Mouse (Mus musculus): ENCODE results near the gene Zfp827.

Zfp827 gene

DNA sequence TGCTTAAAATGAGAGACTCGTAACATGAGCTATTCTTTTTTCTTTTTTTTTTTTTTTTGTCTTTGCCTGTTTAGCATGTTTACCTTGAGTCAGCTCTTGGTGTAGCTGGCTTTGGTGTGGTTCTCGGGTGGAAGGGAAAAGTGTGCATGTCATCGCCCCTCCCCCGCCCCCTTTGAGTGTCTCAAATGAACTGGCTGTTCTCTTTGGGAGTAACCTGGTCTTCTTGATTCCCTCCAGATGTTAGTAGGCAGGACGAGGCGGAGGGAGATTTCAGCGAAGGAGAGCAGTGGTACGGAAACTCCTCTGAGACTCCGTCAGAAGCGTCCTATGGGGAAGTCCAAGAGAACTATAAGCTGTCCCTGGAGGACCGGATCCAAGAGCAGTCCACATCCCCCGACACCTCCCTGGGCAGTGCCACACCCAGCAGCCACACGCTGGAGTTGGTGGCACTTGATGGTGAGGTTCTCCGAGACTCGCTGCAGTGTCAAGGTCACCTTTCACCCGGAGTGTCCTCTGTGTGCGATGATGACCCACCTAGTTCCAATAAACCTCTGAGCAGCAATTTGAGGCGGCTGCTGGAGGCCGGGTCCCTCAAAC, 31.9 kb downstream of the Zfp827 start:
- no peak for DNase-seq (ENCODE audit: low read depth, low spot score)

DNA sequence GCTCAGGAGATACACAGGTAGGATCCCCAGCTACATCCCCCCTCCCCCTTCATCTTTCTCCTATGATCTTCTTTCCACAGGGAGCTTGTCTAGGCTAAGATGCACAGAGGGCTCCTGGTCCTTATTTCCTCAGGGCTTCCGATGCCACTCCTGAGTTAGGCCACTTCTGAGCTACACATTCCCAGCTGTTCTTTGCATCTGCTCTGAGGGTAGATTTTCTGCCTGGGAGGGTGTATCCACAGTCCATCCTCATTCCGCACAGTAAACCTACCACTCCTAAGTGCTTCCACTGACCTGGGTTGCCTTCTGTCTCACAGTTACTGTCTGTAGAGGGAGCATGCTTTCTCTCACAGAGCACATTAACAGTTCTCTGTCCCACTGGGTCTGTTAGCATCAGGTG, 37.7 kb downstream of the Zfp827 start:
- no peak for DNase-seq (ENCODE audit: low read depth, low spot score)

DNA sequence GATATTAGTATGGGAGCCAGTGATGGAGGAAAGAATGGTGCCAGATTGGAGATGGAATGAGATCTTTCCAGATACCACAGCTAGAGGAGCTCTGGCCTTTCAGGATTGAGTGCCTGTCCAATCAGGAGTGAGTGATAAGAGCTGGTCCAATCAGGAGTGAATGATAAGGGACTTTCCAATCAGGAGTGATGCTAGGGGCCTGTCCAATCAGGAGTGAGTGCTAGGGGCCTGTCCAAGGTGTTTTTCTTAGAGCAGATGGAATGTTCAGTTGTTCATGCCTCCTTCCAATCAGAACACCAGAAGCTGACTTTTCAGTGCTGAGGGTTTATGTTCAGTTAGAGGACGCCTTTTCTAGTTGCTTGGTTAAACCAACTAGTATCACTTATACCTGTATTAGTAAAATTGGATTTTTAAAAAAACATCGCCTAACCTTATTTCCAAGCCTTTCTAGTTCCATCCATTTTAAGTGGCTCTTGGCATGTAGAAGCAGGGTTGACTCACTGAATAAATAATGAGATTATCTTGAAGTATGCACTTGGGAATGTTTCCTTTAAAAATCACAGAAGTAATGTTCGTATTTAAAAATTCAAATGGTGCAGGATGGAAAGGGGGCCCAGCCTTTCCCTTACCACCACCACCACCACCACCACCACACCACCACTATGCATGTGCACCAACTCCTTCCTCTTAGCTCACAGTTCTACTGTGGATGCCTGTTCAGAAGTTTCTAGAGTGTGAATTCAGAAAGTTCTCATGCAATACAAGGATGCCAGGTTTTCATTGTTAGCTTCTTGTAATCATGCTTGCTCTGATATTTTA, 39.8 kb downstream of the Zfp827 start:
- no peak for DNase-seq (ENCODE audit: low read depth, low spot score)

DNA sequence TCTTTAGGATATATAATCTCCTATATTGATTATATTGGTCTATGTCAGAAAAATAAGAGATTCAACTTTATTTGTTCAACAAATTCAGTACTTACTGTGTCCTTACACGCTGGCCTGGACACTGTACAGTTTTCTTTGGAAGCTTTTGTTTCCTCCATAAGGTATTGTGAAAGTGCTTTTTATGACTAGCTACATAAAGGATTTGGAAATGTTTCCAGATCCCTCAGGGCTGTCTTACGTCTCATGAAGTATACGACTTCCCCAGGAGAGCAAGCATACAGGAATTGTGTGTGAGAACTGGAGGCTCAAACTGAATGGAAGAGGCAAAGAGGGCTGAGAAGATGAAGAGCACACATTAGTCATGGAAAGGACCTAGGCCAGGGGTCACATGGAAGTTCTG, 45.1 kb downstream of the Zfp827 start:
- DNase-seq (ENCODE audit: low read depth, low spot score), result no peak

DNA sequence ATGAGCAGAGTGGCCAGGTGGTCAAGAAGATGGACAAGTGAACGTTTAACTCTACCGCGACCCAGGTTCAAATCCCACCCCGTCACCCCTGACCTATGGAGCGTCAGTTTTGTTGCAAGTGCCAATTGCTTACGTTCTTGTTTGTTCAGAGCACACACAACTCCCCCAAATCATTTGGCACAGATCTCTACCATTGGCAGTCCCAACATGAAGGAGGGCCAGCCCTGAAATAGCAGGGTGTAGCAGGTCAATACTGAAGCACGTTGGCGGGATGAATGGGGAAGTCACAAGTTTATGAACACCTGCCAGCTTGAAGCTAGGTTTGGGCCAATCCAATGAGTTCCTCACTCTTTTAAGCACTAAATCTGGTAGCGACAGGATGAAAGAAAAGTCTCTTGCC, 46.7 kb downstream of the Zfp827 start:
- DNase-seq (ENCODE audit: low read depth, low spot score), result no peak

DNA sequence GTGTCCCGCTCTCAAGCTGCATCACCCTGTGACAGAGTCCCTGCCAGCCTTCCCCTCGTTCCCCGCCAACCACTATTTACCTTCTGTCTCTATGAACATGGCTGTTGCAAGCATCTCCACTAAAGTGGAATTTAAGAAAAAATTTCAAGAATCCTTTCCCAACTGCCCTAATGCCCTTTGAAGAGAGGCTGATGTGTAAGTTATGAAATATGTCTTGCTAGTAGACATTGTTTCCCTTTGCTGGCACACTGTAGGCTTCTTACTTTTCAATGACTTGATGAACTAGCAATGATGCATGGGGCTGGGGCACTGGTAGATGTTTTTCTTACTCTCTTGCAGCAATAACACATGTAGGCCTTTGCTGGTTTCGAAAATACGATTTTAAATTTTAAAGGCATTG, 49.0 kb downstream of the Zfp827 start:
- DNase-seq (ENCODE audit: low read depth, low spot score), result no peak

DNA sequence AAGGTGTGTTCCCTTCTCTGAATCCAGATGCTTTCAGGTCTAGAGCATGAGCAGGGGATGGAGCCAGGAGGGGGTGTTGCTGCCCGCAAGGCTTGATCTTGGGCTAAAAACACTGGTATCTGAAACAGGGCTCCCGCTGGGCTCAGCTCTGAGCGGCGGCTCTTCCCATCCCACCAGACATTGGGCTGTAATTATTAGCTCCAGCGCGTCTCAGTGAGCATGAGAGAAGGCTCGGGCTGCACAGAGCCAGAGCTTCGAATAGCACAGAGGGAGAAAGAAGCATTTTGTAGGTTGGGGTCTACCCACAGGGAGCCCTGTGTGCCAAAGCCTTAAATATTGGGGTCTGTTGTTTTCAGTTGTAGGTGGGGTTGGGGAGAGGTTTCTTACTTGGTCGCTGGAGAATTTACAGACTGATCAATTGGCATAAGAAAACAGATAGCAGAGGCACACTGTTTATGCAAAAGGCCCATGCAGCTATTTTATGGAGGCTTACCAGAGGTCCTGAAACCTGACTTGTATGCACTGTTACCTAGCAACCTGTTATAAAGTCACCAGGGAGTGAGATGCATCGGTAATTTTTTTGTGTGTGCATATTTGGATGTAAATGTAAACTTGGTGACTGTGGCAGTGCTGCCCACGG, 50.4 kb downstream of the Zfp827 start:
- no peak for DNase-seq (ENCODE audit: low read depth, low spot score)

DNA sequence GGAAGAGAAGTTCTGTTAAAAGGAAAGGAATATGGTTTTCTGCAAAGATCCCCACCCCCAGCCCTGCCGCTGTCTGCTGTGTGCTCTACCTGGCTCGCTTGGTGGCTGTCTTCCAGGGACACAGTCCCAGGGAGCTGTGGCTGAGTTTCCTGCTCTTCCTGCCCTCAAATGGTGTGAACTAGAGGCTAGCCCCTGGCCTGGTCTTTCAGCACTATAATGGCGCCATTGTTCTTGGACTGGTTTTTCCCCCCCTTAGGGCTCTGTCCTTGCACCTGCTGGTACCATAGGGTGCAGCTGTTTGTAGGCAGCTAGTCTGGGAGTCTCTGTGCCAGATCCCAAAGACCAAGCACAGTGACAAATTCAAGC, 50.9 kb downstream of the Zfp827 start:
- DNase-seq (ENCODE audit: low read depth, low spot score), result no peak

DNA sequence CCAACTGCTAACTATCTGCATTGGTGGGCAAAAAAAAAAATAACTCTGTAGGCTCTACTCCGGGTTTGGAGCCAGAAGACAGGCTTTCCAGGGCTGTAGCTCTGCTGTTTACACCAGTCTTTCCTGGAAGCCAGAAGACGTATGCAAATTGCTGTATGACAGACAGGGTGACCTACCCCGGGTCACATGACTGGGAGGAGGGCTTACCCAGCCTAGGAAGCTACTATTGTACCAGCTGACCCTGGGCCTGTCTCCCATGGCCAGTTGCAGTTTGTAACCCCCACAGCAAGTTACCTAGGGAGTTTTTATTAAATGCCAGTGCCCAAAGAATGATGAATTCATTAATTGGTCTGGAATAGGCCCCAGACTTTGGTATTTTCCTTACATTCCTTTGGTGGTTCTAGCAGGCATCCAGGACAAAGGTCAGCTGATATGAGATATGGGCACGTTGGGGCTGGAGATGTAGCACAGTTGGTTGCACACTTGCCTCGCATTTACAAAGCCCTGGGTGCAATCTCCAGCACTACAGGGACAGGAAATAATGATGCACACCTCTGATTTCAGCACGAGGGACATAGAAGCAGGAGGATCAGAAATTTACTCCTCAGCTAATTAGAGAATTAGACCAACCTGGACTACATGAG, 52.0 kb downstream of the Zfp827 start:
- DNase-seq (ENCODE audit: low read depth, low spot score), result no peak

DNA sequence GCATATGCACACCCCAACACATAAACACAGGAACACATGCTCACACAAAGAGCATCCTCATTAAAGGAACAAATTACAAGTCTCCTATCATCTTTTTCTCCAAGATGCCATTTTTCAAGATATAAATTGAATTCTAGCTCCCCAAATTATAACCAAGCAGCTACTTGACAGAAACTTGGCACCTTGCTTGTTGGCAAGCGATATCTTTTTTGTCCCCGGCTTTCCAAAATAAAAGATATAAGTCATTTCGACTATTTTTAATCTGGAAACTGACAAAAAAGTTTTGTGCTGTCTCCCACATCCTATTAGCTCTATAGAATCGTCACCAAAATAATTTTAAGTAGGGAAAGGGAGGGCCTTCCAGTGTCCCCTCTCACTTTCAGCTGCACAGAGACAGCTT, 53.1 kb downstream of the Zfp827 start:
- DNase-seq (ENCODE audit: low read depth, low spot score), result no peak

DNA sequence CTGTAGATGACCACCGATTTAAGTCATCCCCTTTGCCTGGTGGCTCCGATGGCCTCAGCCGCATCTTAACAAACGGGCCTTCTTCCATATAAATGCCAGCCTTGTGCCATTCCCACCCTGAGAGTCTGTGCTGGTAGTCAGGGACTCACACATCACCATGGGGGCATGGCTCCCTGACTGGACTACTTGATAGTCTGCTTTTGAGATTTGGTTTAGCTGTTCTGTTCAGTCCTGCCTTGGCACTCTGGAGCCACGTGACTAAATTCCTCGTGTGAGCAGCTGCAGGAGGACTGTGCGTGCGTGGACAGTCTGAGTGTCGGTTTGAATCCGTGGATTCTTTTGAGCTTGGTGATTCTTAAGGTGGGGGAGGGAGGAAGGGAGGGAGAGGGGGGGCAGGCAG, 53.7 kb downstream of the Zfp827 start:
- no peak for DNase-seq (ENCODE audit: low read depth, low spot score)

DNA sequence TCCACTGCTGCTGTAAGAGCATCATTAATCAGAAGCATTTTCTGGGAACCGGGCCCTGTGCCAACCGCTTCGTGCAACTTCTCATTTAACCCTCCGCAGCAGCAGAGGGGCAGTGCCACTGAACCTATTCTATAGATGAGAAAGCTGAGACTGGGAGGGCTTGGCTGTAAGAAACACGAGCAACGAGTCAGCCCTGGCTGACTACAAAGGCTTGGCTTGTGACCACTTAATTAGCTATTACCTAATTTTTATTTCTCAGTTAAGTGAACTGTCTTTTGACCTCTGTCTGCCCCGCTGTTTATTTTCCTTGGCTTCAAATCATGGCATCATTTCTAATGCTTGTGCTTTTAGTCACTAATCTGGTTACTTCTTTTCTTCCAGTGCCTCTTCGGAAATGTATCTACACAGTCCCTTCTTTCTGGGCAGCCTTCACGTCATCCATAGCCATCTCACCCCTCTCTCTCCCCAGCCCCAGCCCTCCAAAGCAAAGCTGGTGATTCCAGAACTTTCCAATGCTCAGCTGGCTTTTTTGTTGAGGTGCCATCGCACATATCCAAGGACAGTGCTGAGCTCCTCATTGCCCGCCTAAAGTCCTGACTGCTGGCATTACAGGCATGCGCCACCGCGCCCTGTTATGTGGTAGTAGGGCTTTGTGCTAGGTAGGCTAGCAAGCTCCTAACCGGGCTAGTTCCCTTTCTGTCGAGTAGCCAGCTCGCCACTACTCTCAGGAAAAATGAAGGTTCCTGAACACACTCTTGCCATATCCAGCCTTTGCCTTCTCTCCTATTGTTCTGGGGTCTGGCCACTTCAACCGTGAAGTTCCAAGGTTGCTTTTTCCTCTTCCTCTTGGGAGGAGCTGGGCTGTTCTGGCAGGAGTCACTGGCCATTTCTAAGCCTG, 55.5 kb downstream of the Zfp827 start:
- DNase-seq (ENCODE audit: low read depth, low spot score), result no peak

DNA sequence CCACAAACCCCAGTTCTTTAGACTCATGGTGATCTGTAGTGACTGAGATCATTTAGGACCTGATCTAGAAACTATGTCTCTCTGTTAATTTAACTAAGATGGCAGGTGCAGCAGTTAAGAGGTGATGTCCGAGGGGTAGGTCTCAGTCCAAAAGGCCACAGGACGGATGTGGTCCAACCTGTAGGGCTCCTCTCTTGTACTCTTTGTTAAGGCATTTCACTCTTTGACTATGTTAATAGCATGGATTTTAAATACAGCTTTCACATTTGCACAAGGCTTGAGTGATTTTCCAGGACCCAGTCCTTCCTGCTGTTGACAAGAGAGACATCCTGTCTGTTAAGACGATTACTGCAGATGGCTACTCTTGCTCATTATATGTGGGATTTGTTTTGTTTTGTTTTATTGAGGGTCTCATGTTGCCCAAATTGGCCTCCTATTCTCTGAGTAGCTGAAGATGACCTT, 56.2 kb downstream of the Zfp827 start:
- no peak for DNase-seq (ENCODE audit: low read depth, low spot score)

DNA sequence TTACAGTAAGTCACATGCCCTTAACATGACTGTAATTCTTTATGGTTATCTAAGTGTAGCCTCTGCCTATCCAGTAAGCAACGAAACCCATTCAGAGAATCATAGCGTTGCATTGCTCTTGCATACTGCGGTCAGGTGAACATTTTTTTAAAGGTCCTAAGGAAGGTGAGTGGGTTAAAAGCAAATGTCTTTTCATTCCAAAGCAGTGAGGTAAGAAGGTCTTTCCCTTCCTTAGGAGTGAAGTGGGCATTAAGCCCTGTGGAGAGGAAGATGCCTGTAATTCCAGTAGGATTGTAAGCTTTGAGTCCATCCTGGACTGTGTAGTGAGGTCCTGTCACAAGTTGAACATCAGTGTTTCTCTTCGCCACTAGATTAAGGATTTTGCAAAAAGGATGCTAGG, 66.2 kb downstream of the Zfp827 start:
- no peak for DNase-seq (ENCODE audit: low read depth, low spot score)

DNA sequence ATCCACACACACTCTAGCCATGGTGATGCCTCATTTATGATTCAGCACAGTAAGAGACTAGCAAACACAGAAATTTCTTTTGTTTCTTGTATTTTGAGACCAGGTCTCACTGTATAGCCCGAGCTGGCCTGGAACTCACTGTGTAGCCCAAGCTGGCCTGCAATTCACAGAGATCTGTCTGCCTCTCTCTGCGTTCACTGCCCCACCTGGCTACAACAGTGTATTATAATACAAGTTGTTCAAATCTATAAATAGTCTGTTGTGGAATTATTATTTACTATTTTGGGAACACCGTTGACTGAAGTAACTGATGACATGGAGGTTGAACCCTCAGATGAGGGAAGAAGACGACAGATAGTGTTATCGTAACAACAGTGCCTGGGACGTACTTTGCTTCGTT, 66.9 kb downstream of the Zfp827 start:
- DNase-seq (ENCODE audit: low read depth, low spot score), result no peak

DNA sequence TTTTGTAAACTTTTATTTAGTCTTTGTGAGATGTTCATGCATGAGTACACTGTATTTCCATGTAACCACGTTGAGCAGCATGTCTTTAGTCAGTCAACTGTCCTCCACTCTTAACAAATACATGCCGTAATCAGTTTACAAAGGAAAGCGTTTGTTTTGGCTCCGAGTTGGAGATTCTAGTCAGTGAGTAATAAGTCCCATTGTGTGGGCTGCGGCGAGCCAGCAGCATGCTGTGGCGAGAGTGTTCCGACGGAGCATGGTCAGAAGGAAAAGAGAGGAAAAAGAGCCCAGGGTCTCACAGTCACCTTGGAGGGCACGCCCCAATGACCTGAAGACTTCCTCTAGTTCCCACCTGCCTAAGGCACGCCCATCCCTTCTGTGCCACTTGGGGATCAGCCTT, 68.7 kb downstream of the Zfp827 start:
- no peak for DNase-seq (ENCODE audit: low read depth, low spot score)

DNA sequence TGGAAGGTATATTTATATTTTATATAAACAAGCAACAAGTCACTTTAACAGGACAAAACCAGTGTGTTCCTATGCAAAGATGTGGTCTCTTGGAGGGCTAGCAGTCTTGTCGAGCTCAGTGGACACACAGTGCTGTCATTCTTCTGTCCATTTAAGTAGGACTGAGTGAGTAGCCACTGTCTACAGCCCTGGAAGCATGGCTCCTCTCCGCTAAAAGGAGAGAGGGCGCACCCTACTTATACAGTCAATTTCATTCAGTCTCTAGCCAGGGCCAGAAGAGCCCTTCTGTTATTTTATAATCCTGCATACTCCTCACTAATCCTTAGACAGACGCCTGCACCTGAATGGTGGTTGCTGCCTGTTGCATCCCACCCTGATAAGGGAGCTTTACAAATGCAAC, 74.5 kb downstream of the Zfp827 start:
- no peak for DNase-seq (ENCODE audit: low read depth, low spot score)

DNA sequence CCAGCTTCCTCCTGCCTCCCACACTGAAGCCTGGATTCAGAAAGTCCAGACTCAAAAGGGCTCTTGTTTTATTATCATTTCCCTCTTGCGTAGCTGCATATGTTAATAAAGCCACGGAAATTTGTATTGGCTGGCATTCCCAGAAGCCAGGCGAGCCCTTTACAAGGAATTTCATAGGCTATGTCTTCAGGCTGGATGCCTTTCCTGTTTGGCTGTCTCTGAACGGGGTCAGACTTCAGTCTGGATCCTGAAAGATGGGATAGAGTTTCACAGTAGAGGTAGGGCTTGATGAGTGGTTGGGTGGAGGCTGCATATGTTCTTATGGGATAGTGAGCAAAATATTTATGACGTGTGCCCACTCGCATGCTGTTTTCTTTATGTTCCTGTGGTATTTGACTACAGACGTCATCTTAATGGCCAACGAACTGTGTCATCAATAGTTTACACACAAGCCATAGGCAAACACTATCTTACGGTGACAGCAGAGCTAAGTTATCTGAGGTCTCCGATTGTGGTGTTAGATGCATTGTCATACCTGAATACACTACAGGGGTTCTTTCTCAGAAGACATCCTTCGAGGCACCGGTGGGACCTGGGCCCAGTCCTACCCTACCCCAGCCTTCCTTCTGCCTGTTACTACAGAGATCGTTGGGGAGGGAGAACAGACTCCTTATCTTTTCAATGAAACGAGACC, 75.1 kb downstream of the Zfp827 start:
- no peak for DNase-seq (ENCODE audit: low read depth, low spot score)

DNA sequence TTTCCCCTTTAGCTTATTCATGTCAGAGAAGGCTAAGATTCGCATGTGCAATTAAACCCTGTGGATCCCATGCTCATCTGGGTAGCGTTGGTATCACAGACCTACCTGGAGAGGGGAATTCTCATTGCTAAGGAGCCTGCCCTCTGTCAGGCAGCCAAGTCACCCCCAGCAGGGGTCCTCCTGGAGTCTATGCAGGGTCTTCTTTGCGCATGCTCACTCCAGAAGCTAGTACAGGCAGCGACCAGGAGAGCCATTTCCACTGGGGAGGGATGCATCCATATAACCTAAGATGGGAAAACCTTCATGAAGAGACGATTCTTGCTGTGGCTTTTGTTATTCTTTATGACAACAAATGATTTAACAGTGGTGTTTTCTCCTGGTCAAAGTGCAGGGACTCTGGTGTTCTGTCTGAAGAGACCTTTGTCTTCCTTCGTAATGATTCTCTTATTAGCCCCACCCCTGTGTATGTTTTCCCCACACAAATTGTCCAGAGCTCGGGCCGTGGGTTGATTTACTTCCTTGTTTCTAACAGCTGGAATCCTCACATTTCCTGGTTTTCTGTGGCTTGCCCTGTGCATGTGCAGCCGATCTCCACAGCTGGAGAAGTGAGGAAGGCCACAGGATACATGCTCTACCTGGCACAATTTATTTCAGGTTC, 75.8 kb downstream of the Zfp827 start:
- no peak for DNase-seq (ENCODE audit: low read depth, low spot score)

DNA sequence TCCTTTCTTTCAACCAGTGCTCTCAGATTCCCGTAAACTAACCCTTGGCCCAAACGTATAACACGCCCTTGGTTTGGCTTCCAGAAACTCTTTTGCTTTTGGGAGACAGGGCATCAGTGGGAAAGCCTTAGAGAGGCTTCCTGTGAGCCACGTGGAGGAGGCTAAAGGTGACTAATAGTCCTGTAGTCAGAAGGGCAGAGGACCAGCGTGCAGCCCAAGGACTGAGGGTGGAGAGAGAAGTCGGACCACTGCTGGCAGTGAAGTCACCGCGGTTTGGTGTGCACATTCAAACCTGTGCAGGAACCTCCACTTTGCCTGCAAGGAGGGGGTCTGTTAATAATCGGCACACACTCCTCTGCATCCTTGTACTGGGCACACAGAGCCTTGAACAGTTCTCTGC, 76.4 kb downstream of the Zfp827 start:
- no peak for DNase-seq (ENCODE audit: low read depth, low spot score)

All from WW6 (cell line).